Mouse (Mus musculus): Measurements from ENCODE around the gene Slfn4.
"Not testable (repeated sequence)": the region's sequence is repeated elsewhere in the genome, so short reads cannot be mapped to it uniquely, and the experiment has no call there.

Slfn4 gene

GRCm38 (mm10) chr11:83174948-83175539 lies at the start of gene Slfn4:
Gene Slfn4, plus strand, starts transcription at chr11:83175186.
- in situ Hi-C loops (cut with MboI, MseI): loop anchor here in 1 of 2 experiments (5.0 kb wide), 1 partner anchor 38 kb away; no protein-coding TSS in a partner anchor

DNA sequence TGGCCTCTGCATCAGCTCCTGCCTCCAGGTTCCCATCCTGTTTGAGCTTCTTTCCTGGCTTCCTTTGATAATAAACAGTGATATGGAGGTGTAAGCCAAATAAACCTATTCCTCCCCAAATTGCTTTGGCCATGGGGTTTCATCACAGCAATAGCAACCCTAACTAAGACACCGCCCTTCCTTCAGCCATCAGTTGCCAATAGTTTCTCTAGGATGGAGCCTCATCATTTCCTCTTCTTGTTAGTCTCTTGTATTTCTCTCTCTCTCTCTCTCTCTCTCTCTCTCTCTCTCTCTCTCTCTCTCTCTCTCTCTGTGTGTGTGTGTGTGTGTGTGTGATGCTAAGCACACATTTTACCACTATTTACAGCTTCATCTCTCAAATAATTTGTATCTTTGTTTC lies 49.4 kb upstream of the Slfn4 start:
- in situ Hi-C loops (cut with MboI, MseI): not testable (repeated sequence)

GRCm38 (mm10) chr11:83137253-83137652 lies 37.7 kb upstream of the Slfn4 start:
- in situ Hi-C loops (cut with MboI, MseI): loop anchor here (5.0 to 10.0 kb wide), 2 partner anchors 40 to 48 kb away; partner anchors contain the start of gene Slfn4 (in 1 of the 2)

- in situ Hi-C loops (cut with MboI, MseI): loop anchor here in 1 of 2 experiments (10.0 kb wide), 1 partner anchor 234 kb away; the partner anchor contains the start of gene Unc45b
Observed at GRCm38 (mm10) chr11:83148939-83149338, 26.0 kb upstream of the Slfn4 start.

DNA sequence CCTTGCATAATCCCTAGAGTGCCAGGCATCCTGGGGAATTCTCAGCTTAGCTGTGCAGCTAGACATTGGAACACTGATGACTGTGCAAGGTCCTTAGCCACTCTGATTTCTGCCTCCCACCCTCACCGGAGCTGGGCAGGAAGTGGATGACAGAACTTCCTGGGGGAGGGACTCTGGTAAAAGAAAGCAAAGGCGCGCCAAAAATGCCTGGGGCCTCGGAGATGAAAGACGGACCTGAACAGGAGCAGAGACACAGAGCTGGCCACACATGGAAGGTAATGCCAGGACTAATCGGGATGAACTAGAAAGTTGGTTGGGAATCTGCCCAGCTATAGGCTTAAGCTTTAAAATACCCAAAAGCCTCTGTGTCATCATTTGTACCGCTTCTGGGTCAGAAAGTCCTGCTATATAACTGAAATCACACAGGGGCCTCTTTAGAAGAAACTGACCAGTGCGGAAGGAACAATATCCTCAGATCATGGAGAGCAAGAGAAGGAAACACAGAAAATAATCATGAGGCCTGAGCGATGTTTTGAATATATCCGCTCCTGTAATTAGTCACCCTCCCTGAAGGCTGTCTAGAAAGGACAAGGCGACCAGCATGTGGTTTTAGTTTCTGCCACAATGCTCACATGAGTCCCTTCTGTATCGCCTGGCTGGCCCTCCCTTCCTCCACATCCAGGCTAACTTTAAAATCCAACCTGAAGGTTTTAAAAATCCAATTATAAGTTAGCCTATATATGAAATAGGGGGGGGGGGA lies 16.3 kb downstream of the Slfn4 start, which contains the start of gene Slfn3:
Gene Slfn3, plus strand, starts transcription at position 197 of the 760 bp plus-strand sequence.
- in situ Hi-C loops (cut with MboI, MseI): loop anchor here in 1 of 2 experiments (10.0 kb wide), 1 partner anchor 277 kb away; the partner anchor contains the start of gene Unc45b

DNA sequence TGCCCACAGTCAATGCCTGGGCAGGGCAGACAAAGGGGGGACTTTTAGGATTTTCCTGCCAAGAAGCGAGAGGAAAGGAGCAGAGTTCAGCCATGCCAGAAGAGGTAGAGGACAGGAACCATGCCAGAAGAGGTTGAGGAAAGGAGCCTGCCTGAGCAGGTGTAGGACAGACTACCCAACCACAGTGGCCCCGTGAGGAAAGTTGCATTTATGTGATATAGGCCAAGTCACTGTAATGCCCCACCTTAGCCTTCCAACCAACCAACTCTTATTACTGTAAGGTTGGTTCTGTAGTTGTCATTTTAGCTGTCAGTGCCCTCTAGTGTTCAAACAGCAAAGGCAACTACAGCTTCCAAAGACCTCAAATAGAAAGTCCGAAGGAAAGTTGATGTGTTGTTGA lies 17.0 kb downstream of the Slfn4 start:
- in situ Hi-C loops (cut with MboI, MseI): loop anchor here in 1 of 2 experiments (10.0 kb wide), 1 partner anchor 277 kb away; the partner anchor contains the start of gene Unc45b

DNA sequence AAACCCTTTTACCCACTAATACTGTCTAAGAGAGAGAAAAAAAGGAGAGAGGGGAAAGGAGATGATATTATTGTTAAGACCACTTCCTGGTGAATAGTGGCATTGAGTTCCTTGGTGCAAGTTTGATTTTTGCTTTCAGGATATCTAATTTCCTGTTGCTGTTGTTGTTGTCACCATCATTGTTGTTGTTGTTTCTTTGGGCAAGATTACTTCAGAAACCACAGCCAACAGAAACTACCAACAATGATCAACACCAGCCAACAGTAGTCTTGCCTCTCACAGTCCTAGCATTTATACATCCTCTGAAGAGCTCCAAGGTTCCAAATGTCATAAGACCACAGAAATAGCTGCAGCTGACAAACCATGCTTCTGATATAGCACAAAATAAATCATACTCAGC lies 30.0 kb downstream of the Slfn4 start:
- in situ Hi-C loops (cut with MboI, MseI): no loop called here

DNA sequence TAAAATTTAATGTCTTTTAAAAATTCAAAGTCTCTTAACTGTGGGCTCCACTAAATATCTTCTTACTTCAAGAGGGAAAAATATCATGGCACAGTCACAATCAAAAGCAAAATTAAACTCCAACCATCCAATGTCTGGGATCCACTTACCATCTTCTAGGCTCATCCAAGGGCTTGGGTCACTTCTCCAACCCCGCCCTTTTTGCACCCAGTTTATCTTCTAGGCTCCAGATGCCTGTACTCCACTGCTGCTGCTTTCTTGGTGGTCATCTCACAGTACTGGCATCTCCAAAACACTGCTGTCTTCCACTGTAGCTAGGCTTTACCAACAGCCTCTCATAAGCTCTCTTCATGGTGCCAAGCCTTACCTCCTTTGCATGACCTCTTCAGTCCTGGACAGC lies 41.1 kb downstream of the Slfn4 start:
- in situ Hi-C loops (cut with MboI, MseI): no loop called here

DNA sequence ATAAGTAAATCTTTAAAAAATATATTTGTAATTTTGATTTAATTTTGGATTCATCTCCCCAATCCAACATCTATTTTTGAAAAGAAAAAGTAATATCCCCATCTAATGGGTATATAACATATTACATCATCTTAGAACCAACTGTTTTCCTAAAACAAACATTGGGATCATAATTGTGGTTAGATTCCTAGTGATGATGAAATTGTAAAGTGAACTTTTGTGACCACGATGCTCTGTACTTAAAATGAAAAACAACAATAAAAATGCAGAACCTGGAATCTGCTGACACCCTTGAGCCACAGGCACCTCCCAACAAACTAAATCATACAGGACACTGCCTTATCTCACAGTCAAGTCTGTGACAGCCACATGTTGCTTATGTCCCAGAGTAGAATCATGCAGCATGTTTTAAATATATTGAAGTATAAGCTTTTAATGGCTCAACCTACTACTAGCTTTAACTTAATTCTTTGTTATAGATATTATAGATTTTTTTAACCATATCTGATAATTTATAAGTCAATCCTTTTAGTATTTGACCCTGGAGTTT lies 46.4 kb downstream of the Slfn4 start:
- in situ Hi-C loops (cut with MboI, MseI): loop anchor here in 1 of 2 experiments (10.0 kb wide), 1 partner anchor 457 kb away; the partner anchor contains the start of genes Cct6b and Zfp830

DNA sequence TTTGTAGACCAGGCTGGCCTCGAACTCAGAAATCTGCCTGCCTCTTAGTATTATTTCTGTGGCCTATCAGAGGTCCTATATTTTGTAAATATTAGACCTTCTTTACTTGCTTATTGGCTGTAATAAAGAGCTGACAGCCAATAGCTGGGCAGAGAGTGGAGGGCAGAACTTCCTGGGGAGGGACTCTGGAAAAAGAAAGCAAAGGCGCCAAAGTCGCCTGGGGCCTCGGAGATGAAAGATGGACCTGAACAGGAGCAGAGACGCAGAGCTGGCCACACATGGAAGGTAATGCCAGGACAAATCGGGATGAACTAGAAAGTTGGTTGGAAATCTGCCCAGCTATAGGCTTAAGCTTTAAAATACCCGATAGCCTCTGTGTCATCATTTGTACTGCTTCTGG lies 48.4 kb downstream of the Slfn4 start:
- in situ Hi-C loops (cut with MboI, MseI): loop anchor here in 1 of 2 experiments (10.0 kb wide), 1 partner anchor 459 kb away; the partner anchor contains the start of genes Cct6b and Zfp830

- in situ Hi-C loops (cut with MboI, MseI): loop anchor here in 1 of 2 experiments (10.0 kb wide), 1 partner anchor 459 kb away; the partner anchor contains the start of genes Cct6b and Zfp830
Observed at GRCm38 (mm10) chr11:83223793-83224192, 48.8 kb downstream of the Slfn4 start.

GRCm38 (mm10) chr11:83224217-83224616 lies 49.2 kb downstream of the Slfn4 start:
- in situ Hi-C loops (cut with MboI, MseI): loop anchor here in 1 of 2 experiments (10.0 kb wide), 1 partner anchor 459 kb away; the partner anchor contains the start of genes Cct6b and Zfp830

GRCm38 (mm10) chr11:83224750-83225149 lies 49.8 kb downstream of the Slfn4 start:
- in situ Hi-C loops (cut with MboI, MseI): loop anchor here in 1 of 2 experiments (10.0 kb wide), 1 partner anchor 460 kb away; the partner anchor contains the start of genes Cct6b and Zfp830

GRCm38 (mm10) chr11:83225371-83225960 lies 50.5 kb downstream of the Slfn4 start:
- in situ Hi-C loops (cut with MboI, MseI): loop anchor here in 1 of 2 experiments (10.0 kb wide), 1 partner anchor 461 kb away; the partner anchor contains the start of genes Cct6b and Zfp830

- in situ Hi-C loops (cut with MboI, MseI): loop anchor here in 1 of 2 experiments (10.0 kb wide), 1 partner anchor 463 kb away; the partner anchor contains the start of genes Cct6b and Zfp830
Observed at GRCm38 (mm10) chr11:83227926-83228723, 53.1 kb downstream of the Slfn4 start.

DNA sequence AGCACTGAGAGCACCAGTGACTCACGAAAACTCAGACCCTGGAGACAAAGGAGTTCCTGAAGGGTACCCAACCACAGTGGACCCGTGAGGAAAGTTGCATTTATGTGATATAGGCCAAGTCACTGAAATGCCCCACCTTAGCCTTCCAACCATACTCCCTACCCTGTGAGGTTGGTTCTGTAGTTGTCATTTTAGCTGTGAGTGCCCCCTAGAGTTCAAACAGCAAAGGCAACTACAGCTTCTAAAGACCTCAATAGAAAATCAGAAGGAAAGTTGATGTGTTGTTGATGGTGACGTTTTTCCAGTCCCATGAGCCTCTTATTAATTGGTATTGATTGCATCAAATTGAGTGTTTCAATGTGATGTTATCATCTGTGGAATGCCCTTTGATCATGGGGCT lies 56.0 kb downstream of the Slfn4 start:
- in situ Hi-C loops (cut with MboI, MseI): no loop called here

DNA sequence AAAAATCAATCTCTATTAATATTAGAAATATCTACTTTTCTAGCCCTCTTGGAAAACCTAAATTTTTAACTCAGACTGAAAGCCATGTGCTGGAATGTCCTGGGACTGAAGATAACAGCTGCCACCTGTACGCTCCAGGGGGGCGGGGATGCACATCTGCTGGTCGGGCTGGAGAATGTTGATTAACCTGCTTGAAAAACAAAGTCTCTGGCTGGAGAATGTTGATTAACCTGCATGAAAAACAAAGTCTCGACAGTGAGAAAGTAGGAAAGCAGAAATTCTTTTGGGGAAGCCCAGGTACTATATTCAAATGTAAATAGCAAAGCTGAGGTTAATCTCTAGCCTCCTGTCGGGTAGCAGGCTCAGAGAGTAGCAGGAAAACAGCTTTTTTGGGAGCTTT lies 58.6 kb downstream of the Slfn4 start:
- in situ Hi-C loops (cut with MboI, MseI): not testable (repeated sequence)

DNA sequence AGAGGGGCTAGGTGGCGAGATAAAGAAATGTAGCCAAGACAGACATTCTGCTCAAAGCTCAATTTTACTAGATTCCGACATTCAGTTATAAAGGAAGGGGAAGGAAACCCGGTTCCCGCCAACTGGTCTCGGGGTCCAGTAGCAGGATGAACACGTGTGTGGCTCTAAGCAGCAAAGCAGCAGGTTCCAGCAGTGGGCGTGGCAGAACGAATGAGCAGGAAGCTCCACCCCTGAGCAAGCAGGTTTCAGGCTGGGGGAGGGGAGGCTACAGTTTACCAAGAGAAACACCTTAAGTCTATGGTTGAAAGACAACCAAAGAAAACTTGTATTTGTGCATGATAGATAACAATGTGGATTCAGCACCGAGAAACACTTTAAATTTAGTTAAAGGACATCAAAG lies 62.4 kb downstream of the Slfn4 start:
- in situ Hi-C loops (cut with MboI, MseI): not testable (repeated sequence)

GRCm38 (mm10) chr11:83238389-83238788 lies 63.4 kb downstream of the Slfn4 start:
- in situ Hi-C loops (cut with MboI, MseI): no loop called here

DNA sequence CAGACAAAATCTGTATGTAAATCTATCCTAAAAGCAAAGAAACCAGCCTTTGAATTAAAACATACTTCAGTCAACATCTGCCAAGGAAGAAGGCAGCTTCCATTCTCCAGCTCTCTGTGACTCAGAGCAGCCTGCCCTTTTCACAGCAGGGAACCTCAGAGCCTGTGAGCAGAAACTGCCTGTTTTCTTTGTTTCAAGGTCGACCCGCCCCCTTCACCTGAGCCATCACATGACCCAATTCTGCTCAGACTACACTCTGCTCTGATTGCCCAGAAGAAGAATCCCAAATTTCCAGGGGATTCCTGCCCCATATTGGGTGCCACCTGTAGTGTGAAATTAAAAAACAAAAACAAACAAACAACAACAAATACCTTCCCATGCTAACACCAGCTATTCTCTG lies 64.8 kb downstream of the Slfn4 start:
- in situ Hi-C loops (cut with MboI, MseI): no loop called here

Data from T-helper 17 cell (primary cell).